Mouse (Mus musculus) neutrophil, adult 59 days (primary cell): ENCODE results near the gene Qsox1. TPM values are rescaled to one million over a fixed set of nuclear protein-coding genes. Genes with fewer than 3 reads are reported as not detected.

Experiments used
- total RNA-seq, 2 experiments: library from RNA; stranded (reverse); gene quantifications; 1 replicate in 1 of 2; 2 replicates in 1 of 2; pipeline ENCODE4 v1.2.4; 2023

The Qsox1 gene
- 10 to 100 TPM; 81.4 to 99.8 TPM for total RNA-seq

GRCm38 (mm10) chr1:155812581-155813499 lies at the start of gene Qsox1:
Qsox1 (minus strand) TSS chr1:155812889.

GRCm38 (mm10) chr1:155751484-155752255 lies 61.0 kb downstream of the Qsox1 start, which contains the start of gene Lhx4:
Lhx4 (minus strand) TSS chr1:155751684.

Other genes starting within 250 kb of the Qsox1 start
- not detected for gene Lhx4, start 61.2 kb downstream of the Qsox1 start, total RNA-seq
- gene Cep350, start 160.4 kb upstream of the Qsox1 start, total RNA-seq = 10 to 100 TPM; 61.3 to 66.7 TPM
- 10 to 100 TPM; 44.8 to 49.3 TPM for gene Tor1aip2, start 222.5 kb upstream of the Qsox1 start, total RNA-seq
- 100 to 1,000 TPM; 169 to 174 TPM for gene Tor1aip1, start 223.6 kb upstream of the Qsox1 start, total RNA-seq